Mouse (Mus musculus): ENCODE data around the gene Mgat5. TPM values are rescaled to one million over a fixed set of nuclear protein-coding genes. Genes with fewer than 3 reads are reported as not detected.

Mgat5 gene
- total RNA-seq, 2 experiments from 2014 or later, result 2.1 to 2.5 TPM

DNA sequence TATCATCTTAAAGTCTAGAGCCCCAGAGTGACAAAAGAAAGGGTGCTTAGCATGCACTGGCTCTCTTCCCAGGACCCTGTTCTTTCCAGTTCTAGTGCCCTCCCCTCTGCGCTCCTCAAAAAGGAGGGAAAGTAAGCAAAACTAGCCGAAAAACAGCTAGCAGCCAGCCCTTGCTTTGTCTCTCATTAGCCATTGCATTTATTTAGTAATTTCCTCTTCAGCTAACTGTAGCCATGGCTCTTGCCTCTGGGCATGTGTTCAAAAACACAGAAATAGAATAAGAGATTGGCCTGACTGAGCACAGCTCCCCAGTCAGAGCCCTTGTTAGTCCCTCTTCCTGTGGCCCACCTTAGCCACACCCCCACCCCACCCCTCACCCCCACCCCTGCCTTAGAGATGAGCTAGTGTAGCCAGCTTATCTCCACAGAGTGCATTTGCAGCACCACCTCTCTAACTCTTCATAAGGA, 204.2 kb downstream of the Mgat5 start:
- no peak for DNase-seq
- intact Hi-C loops (cut with DNase I; ENCODE audit: low total_unique reads), result no loop called here

DNA sequence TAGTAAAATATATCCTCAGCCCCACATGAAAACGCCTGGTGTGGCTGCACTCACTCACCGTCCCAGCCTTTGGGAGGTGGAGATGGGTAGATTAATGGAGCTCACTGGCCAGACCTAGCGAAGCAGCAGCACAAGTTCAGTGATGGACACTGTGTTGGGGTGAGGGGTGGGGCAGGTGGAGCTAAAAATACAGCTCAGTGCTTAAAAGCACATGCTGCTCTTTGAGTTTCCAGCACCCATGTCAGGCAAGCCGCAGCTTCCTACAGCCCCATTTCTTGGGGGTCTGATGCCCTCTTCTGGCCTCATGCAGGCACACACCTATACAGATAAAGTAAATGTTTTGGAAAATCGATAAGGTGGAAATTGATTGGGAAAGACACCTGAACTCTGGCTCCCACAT, 204.7 kb downstream of the Mgat5 start:
- intact Hi-C loops (cut with DNase I; ENCODE audit: low total_unique reads), result no loop called here
- no peak for DNase-seq

- intact Hi-C loops (cut with DNase I; ENCODE audit: low total_unique reads), result no loop called here
- no peak for DNase-seq
Measured at GRCm38 (mm10) chr1:127414500-127414899, 209.7 kb downstream of the Mgat5 start.

GRCm38 (mm10) chr1:127415896-127416295, 211.1 kb downstream of the Mgat5 start:
- DNase-seq, result no peak
- intact Hi-C loops (cut with DNase I; ENCODE audit: low total_unique reads), result no loop called here

DNA sequence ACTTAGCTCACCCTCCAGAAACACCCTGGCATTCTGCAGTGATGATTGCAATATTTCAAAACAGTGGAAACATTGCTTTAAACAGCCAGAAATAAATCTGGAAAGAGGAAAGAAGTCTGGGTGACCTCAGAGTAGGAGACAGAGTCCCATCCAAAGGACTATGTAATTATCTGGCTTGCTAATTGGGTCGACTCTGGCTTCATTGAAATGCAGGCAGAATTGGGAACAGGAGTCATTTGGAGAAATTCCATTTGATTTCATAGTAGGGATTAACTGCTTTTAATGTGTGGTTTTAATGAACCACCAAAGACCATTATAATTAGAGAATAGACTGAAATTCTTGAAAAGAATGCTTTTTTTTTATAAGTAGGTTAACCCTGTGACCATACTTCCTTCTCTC, 212.2 kb downstream of the Mgat5 start:
- no peak for DNase-seq
- intact Hi-C loops (cut with DNase I; ENCODE audit: low total_unique reads), result no loop called here

DNA sequence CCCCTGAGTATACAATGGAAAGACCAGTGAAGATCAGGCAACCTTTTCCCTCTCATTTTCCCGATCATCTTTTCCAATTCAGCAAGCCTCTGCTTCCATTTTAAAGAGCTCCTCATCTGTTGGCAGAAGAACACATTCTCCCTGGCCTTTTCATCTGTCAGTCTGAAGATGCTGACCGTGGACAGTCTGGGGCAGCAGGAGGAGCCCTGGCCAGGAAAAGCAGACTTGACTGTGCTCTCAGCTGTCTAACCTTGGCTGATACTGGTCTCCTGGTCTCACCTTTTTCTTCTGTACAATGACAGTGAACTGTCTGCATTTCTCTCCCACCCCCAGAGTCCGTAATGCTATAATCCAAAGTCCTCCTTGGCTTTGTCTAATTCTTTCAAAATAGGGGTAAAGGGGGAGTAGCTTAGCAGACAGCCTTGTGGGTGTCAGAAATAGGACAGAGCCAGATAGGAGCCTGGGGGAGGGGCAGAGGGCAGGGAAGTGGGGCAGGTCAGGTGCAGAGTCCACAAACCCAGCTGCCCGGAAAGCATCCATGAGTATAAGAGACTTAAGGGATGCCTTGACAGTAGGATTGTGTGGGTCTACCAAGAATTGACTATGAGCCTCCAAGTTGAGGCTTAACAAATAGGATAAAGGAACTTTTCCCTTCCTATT, 214.2 kb downstream of the Mgat5 start:
- DNase-seq, result no peak
- intact Hi-C loops (cut with DNase I; ENCODE audit: low total_unique reads), result no loop called here

DNA sequence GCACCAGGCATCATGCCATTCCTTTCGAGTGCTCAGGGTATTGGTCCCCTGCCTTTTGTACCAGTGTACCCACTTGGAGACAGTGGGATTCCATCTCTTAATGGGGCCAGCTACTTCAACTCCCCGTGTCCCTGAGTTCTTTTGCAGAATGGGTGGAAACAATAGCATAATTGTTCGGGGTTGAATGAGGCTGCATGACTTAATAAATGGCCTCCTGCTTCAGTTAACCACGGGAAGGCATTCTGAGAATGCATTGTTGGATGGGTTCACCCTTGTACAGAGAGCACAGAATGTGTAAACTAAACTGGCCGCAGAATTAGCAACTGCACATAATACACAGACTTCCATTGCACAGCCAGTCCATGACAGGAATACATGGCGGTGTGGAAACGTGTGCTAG, 214.8 kb downstream of the Mgat5 start:
- DNase-seq, result no peak
- intact Hi-C loops (cut with DNase I; ENCODE audit: low total_unique reads), result no loop called here

DNA sequence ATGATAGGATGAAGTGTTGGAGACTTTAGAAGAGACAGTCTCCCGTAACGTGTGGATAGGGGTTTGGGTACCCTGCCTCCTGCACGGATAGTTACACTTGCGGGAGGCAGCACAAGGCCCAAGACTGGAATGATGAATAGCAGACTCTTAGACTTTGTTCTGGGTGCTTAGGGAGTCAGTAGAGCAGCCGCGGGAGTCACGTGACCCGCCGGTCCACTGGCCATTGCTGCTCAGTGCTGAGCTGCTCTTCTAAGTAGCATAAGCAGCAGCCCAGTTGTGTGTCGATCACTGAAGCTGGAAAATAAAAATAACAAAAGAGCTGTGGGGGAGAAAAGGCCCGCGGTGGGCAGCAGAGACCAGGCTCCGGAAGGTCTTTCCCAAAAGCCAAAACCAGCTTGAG, 215.6 kb downstream of the Mgat5 start:
- DNase-seq, result no peak
- intact Hi-C loops (cut with DNase I; ENCODE audit: low total_unique reads), result no loop called here

DNA sequence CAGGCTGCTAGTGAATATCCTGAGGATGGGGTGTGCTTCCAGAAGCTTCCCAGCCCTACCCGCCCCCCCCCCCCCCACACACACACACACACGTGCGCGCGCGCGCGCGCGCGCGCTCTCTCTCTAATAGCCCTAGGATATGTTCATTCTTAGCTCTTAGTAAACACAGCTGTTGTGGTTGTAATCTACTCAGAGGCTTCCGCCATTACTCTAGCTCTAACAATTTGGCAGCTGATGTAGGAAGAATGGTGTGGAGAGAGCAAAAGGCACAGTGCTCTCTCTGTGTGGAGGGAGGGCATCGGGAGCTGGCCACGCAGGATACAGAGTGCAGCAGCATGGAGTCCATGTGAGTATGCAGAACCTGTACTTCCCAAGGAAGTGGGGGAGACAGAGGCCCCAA, 216.0 kb downstream of the Mgat5 start:
- DNase-seq, result no peak
- intact Hi-C loops (cut with DNase I; ENCODE audit: low total_unique reads), result no loop called here

DNA sequence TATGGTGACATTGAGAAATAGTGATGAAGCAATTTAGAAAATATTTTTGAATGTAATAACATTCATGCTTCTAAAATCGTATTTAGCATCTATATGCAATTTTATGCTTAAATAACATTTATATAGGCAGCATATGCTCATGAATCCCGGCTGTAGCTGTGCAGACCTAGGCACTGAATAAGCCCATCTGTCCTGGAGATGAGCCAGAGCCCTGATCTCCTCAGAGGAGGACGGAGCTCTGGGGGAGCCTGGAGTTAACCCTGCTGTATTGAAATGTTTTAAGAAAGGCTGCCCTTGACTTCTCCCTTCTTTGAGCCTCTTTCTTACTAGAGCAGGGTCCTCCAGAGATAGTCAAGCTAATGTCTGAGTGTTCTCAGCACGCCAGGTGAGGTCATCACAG, 217.8 kb downstream of the Mgat5 start:
- no peak for DNase-seq
- intact Hi-C loops (cut with DNase I; ENCODE audit: low total_unique reads), result no loop called here

GRCm38 (mm10) chr1:127425021-127425532, 220.3 kb downstream of the Mgat5 start:
- no peak for DNase-seq
- intact Hi-C loops (cut with DNase I; ENCODE audit: low total_unique reads), result no loop called here

GRCm38 (mm10) chr1:127430290-127430689, 225.5 kb downstream of the Mgat5 start:
- intact Hi-C loops (cut with DNase I; ENCODE audit: low total_unique reads), result no loop called here

GRCm38 (mm10) chr1:127434829-127435228, 230.0 kb downstream of the Mgat5 start:
- no peak for DNase-seq
- intact Hi-C loops (cut with DNase I; ENCODE audit: low total_unique reads), result no loop called here

More at GRCm38 (mm10) chr1:127430290-127430689, 225.5 kb downstream of the Mgat5 start:
- no peak for DNase-seq

DNA sequence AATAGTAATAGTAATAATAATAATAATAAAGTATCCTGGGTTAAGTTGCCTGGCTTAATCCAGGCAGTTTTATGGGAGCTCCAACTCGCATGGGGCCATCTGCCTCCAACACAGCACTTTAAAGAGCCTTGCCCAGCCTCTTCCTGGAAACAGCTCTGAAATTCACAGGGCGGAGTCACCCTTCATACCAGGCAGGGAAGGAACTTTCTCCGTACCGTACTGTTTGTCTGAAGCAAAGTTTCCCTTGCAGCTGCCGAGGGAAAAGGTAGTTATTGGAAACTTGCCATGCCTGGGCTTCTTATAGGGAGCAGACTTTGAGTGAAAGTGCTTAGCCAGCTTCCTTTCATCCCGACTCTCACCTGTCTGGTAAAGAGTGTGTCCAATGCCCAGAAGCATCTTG, 232.3 kb downstream of the Mgat5 start:
- intact Hi-C loops (cut with DNase I; ENCODE audit: low total_unique reads), result no loop called here
- DNase-seq, result no peak

GRCm38 (mm10) chr1:127439452-127439891, 234.7 kb downstream of the Mgat5 start:
- DNase-seq, result no peak
- intact Hi-C loops (cut with DNase I; ENCODE audit: low total_unique reads), result no loop called here

DNA sequence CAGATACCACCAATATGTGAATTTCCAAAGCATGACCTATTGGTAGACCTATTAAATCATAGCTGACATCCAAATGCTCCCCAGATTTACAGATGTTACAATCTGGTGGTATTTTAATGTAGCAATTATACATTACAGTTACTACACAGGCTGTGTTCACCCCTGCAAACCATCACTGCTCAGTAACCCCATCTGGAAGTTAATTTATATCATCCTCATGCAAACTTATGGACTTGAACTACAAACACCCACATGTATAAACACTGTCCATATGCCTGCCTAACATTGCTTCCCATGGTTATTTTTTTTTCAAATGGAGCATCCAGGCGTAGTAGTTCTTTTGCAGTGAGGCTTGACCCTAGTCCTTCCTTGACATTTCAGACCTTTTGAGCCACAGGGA, 236.2 kb downstream of the Mgat5 start:
- intact Hi-C loops (cut with DNase I; ENCODE audit: low total_unique reads), result no loop called here
- DNase-seq, result no peak

GRCm38 (mm10) chr1:127441736-127442135, 236.9 kb downstream of the Mgat5 start:
- intact Hi-C loops (cut with DNase I; ENCODE audit: low total_unique reads), result no loop called here
- DNase-seq, result no peak

- intact Hi-C loops (cut with DNase I; ENCODE audit: low total_unique reads), result no loop called here
- no peak for DNase-seq
Measured at GRCm38 (mm10) chr1:127442880-127443877, 238.4 kb downstream of the Mgat5 start.

DNA sequence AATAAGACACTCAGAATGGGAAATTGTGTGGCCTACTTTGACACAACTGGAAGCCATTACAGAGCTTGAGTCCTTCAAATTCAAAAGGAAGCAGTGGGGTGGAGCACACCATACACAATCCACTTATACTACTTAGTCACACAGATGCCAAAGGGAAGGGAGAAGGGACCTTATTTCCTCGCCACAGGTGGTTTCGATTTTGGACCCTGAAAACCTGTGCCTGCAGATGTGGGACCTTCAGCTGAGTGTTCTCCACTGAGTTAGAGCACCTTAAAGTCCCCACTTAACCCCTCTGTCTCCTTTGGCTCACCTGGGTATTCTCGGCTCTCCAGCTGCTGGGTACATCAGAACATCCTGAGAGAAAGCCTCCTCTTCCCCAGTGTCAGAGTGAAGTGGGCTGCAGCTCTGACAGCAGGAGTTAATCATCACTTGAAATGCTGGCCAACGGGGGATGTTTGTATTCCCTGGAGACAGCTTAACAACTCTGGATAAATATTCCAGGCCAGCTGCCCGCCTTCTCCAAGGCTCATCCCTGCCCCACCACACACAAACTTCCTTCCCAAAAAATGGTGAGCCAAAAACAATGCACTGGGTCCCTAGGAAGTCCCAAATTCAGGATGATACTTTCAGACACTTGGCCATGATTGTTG, 240.1 kb downstream of the Mgat5 start:
- peak; percentile 43 for DNase-seq
- intact Hi-C loops (cut with DNase I; ENCODE audit: low total_unique reads), result no loop called here

GRCm38 (mm10) chr1:127453397-127453796, 248.6 kb downstream of the Mgat5 start:
- intact Hi-C loops (cut with DNase I; ENCODE audit: low total_unique reads), result no loop called here
- no peak for DNase-seq
